Mouse (Mus musculus) c-Kit-negative CD71-positive TER-119-positive erythroid progenitor cells, embryonic 14.5 days (primary cell): Measurements from ENCODE around the gene Psmc5.

Experiments used
- DNase-seq: peaks from one replicate; pipeline ENCODE4 v3.0.0-alpha.2; 2013; ENCODE audit warnings: low read depth, low spot score

Gene Psmc5

DNA sequence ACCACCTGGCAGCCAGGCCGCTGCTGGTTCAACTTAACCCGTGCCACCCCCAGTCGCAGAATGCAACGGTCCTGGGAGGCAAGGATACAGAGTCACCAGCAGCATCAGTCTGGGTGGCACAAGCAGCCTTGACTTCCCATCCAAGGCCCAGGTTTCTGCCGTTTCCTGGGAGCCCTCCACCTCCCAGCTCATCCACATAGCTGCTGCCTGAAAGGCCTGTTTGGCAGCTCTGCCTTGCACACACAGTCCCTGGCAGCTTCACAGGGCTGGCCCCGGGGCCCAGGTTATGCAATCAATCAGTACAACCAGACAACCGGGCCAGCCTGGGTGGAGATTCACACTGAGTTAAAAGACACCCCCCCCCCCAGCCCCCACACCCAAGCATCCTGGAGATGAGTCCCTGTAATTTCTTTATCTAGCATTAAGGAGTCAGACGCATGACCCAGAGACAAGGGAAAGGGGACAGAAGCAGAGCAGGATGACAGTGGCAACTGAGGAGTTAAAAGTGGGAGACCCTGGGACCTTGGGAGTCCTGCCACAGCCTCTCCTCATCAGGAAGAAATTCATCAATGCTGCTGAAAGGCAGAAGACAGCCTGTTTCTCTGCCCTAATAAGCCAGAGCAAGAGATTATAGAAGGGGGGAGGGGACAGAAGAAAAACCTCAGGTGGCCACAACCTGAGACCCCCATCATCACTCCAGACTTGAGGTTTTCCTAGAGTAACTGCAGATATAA is 12.5 kb downstream of the Psmc5 start:
- DNase-seq: no peak

DNA sequence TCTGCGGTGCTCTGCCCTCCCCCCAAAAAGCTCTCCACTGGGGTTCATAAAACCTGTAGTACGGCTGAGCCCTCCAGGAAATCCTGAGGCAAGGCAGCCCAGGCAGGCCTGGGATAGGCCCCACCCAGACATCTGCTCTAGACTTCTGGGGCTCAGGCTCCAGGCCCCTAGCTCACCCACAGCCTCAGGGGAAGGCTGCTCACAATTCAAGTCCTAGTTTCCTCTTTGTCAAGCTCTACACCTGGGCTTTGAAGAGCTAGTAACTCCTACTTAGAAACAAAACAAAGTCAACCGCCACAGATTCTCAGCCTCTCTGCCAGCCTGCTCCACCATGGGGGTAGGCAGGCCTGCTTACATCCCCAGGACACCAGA is 13.1 kb downstream of the Psmc5 start:
- DNase-seq: no peak

DNA sequence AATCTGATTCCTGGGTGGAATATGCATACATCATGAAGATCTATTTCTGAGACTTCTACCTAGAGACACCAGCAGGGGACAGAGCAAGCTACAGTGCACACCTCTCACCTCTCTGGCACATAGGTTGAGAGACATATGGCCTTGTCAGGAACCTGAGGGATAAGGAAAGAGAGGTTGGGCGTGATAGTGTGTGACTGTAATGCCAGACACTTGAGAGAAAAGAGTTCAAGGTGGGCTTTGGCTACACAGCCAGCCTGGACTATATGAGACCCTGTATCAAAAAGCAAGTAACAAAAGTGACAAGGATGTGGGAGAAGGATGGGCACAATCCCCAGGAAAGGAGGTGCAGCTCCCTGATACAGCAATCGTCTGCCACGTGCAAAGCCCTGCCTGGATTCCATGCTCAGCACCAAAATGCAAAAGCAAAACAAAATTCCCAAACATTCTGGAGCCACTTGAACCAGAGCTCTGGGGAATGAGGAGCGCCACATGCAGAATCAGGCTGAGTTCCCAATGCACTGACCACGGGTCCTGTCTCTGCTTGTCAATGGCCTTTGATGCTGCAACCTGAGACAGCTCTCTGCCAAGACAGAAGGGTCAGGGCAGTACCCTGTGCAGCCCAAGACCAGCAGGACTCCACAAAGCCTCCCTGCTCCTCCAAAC is 15.3 kb downstream of the Psmc5 start:
- DNase-seq: no peak

DNA sequence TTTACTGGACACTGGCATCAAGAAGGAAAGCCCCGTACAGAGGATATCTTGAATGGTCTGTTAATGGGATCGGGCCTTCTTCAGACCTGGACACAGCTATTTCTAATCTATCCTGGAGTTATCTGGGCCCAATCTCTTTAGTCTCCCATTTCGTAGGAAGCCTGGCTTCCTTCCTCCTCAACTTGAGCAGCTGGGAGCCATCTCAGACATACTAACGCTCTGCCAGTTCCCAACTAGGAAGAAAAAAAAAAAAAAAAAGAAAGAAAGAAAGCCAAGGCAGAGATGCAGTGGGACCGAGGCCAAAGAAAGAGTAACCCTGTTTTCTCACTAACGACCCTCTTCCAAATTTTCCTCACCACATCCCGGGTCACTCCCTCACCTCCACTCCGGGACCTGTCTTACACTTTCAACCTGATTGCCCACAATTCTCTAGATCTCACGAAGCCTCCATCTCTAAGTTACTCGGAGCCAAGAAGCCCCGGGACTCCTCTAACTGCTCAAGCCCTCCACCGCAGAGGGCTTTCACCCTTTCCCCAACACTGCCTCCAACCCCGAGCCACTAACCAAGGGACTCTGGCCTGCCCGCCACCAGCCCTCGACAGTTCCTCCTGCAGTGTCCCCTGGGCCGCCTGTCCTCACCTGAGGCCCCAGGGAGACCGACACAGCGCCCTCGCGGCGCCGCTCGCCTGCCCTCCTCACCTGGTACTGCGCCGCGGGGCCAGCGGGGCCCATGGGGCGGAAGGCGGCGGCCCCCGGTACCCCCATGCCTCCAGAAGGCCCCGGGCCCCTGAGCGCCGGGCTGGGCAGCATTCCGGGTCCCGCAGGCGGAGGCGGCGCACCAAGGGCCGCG is 16.1 kb downstream of the Psmc5 start:
- DNase-seq: peak; percentile 34

DNA sequence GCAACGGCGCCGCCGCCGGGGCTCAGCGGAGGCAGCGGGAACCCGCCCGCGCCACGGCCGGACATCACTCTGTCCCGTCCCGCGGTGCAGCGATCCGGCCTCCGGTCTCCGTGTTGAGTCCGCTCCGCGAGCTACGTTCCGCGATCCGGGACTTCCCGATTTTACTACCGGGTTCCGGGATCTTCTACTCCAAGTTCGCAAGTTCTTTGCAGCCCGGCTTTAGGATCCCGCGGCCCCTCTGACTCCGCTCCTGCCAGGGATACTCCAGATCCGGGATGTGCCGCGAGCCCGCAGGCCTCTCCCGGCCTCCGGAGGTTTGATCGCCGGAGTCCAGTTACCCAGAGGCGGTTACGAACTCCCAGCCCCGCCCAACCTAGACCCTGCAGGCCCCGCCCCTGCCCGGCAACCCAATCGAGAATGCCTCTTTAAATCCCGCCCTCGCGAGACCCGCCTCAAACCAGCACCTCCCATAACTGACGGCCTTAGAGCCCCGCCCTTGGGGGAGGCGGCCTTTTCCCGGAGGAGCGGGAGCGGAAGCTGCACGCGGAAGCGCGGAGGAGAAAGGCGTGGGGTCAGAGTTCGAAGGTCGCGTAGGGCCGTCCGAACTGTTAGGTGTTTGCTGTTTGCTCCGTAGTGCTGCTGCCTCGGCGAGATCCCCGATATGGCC is 16.8 kb downstream of the Psmc5 start, which contains the start of gene Smarcd2:
Smarcd2 (minus strand) TSS at position 329 of the 667 bp plus-strand sequence.
- peak; percentile 97 for DNase-seq

DNA sequence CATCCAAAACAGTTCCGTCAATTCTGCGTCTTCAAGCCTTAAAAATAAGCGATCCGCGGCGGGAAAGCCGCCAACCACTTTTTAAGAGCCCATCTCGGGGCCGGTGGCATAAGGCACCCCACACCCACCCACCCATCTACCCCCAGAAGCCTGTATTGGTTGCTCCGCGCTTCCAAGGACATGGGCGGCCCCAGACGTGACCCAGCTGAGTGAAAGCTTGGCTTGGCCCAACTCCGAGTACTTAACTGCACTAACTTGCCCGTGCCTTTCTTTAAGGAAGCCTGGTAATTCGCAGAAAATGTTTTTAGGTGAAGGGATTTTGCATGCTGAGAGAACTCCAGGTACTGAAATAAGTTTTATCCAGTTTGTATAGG is 17.3 kb downstream of the Psmc5 start:
- no peak for DNase-seq

DNA sequence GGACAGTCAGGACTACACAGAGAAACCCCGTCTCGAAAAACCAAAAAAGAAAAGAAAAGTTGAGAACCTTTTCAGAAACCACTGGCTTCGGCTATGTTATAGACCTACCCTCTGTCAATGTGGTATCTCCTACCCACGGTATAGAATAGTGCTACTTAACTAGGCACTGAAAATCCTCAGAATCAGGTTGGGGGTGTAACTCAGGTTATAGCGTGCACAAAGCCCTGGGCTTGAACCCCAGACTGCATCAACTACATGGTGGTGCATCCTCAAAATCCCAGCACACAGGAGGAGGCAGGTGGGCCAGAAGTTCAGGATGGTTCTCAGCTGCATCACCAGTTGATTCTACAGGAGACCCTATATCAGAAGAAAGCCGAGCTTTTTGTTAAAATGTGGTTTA is 17.9 kb downstream of the Psmc5 start:
- no peak for DNase-seq

DNA sequence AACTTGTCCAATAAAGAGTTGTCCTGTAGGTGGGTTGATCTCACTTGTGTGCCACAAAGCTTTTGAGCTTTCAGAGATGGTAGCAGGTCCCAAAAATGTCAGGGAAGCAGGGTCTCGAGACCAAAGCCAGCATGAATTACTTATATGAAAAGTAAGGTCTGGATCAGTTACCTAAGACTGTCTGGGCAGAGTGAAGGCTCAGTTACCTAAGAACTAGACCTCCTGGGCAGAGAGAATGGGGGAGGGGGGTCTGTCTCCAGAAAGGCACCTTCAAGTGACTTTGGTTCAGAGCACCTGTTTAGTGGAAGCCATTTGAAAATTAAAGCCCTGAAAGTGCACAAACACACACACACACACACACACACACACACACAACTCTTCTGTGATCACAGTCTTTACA is 18.4 kb downstream of the Psmc5 start:
- DNase-seq: no peak

DNA sequence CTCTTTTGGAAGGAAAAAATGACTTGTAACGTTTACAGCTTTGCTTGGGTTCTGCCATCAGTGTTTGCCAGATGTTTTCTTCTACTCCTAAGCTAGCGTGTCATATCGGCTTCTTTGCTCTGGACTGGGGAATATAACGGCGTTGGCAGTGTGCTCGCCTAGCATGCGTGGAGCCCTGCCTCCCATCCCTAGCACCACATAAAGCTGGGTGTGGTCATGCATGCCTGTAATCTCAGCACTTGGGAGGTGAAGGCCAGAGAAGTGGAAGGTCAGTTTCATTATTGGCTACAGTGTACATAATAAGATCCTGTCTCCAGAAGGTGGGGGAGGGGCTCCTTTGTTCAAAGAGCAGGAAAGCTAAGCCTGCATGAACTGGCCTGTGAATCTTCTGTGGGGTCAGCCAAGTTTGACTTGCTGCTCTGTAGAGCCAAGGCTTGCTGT is 19.0 kb downstream of the Psmc5 start:
- DNase-seq: no peak

DNA sequence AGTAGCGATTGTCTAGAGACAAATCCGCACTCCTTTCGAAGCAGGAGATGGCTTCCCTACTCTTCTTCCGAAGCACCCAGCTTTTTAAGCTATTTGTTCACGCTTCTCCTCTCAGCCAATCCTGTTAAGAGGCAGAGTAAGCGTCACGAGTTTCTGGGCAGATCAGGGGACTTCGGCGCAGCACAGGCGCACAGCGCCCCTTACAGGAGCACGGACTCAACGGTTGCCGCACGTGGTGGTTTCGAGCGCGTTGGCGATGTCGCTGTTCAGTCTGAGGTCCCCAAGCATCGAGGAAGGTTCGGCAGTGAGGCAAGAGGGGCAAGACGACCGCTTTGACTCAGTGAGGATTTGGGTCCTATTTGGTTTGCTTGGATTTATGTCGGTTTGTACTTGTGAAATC is 20.5 kb downstream of the Psmc5 start, which contains the start of gene Tcam1:
Tcam1 (plus strand) TSS at position 219 of the 400 bp plus-strand sequence.
- DNase-seq: peak; percentile 62

DNA sequence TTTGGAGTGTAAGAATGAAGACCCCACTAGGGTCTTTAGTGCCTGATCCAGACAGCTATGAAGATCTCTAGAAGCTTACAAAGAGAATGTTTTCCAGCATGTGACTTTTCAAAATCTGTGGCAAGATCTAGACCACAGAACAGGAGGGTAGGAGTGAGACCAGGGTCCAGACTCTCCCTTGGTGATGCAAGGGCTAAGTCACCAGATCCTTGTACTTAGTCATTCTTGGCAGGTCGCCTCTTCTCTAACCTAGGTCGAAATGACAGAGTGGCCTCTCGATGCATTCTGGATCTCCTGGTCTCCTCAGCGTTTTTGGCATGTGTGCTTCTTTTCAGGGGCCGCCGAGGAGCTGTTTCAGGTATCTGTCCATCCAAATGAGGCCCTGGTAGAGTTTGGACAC is 26.5 kb downstream of the Psmc5 start:
- no peak for DNase-seq

DNA sequence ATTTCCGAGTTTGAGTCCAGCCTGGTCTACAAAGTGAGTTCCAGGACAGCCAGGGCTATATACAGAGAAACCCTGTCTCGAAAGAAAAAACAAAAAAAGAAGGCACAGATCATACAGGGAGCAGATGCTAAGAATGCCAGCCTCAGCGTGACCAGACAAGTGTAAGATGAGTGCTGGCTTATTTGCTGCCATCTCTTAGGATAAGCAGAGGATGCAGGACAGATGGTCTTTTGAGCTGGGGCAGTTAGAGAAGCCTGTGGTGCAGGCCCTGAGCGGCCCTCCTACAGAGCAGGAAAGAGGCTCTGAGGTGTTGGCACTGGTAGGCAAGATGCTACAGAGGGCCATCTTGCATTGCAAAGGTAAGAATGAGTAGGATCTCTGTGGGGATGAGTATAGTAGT is 27.4 kb downstream of the Psmc5 start:
- DNase-seq: no peak

DNA sequence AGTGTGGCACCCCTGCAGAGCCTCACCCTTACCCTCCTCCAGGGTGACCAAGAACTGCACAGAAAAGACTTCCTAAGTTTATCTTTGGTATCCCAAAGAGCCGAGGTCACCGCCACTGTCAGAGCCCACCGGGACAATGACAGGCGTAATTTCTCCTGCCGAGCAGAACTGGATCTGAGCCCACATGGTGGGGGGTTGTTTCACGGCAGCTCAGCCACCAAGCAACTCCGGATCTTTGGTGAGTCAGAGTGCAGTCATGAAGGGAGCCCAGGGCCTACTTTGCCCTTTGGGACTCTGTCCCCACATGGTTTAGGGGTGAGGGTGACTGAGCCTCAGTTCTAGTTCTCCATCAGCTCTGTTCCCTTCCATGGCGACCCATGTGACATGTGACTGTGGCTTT is 28.2 kb downstream of the Psmc5 start:
- no peak for DNase-seq

DNA sequence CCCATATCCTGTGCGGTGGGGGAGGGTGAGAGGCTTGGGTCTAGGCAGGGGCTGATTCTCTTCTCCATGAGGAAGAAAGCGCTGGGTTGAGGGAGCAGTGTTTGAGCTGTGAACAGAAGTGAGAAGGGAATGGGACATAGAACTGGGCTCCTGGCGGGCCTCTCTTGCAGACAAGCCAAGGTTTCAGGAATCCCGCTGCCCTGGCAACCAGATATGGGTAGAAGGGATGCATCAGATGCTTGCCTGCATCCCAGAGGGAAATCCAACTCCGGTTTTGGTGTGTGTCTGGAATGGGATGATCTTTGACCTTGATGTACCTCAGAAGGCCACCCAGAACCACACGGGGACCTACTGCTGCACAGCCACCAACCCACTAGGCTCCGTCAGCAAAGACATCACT is 30.3 kb downstream of the Psmc5 start:
- no peak for DNase-seq

DNA sequence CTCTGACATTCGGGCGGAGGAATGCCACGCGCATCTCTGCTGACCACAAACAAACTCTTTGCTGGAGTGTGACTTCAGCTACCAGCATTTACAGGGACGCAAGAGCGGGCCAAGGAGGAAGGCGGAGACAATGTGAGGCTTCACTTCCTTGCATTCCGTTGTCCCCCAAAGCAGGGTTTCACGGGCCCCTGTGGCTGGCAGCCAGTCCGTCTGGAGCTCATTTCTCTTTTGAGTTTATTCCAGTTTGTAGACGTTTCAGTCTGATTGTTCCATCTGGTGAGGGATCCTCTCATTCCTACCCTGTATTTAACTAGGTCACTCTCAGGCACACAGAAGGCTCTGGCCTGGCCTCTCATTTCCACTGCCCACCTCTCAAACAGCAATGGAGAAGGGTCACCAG is 31.0 kb downstream of the Psmc5 start:
- no peak for DNase-seq

DNA sequence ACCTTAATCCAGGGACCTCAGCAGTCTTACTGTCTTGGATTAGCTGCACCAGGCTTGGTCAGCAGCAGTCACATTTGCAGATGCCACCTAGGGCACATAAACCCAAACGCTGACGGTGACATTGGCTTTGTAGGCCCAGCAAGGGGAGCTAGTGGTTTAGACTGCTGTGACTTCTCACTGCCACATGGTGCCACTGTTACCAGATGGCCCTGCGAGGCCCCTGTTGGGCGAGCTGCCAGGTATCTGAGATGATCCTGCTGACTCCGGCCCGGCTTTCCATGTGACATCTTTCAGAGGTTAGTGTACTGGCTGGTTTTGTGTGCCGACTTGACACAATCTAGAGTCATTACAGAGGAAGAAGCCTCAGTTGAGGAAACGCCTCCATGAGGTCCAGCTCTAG is 33.4 kb downstream of the Psmc5 start:
- DNase-seq: no peak

DNA sequence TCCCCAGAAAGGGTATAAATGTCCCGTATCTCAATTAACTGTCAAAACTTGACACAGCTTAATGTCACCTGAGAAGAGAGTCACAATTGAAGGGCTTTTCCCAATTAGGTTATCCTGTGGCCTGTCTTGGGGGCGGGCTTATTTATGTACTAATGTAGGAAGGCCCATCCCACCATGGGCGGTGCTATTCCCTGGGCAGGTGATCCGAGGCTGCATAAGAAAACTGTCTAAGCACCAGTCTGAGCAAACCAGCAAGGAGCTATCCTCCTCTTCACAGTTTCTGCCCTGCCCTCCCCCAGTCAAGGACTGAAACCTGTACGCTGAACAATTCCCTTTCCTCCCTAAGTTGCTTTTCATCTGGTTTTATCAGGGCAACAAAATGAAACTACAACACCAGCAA is 34.4 kb downstream of the Psmc5 start:
- no peak for DNase-seq

DNA sequence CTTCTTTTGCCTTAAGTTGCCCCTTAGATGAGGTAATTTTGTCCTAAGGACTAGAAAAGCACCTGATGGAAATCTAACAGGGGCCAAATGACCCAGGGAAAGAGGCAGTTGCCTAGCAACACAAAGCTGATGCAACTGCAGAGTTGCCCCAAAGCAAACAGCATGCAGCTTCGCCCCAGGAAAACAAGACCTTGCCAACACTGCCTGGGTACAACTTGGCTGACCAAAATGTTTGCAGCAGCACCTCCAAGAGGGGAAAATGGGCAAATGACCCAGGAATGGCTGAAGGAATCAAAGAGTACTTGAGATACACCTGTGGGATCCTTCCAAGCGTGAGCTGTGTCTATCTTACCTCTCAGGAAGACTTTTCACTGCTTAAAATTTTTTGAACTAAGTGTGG is 35.9 kb downstream of the Psmc5 start:
- DNase-seq: no peak

DNA sequence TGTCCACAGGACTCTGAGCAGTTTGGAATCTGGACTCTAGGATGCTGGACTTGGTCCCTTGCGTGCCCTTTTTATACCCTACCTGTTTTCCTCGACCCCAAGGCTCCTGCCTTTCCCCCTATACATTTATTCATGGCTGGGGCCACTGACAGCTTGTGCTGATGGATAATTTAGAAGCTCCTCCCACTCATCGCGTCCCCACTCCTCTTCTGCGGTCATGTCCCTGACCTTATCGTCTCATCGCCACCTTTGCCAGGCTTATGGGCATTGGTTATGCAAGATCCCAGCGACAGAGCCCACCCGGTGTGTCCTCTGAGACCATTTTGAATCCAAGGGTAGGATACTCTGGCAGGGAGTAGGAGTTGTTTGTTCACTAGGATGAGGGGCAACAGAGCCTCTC is 45.8 kb downstream of the Psmc5 start, which contains the start of gene Gh:
Gh (minus strand) TSS at position 101 of the 400 bp plus-strand sequence.
- DNase-seq: no peak

DNA sequence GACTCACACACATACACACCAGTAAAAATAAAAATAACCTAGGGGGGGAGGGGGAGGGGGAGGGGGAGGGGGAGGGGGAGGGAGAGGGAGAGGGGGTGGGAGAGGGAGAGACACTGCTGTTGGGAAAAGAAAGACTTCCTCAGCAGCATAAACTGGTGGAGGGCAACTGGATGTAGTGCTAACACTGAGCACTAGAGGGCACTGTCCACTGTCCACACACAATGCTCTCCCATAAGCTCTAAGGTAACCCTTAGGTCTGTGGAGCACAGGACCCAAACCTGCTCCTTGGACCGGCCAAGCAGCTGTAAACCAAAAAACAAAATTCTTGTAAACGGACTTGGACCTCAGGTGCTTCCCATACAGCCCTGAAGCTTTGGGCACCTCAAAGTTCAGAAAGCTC is 46.7 kb downstream of the Psmc5 start:
- peak; percentile 49 for DNase-seq

DNA sequence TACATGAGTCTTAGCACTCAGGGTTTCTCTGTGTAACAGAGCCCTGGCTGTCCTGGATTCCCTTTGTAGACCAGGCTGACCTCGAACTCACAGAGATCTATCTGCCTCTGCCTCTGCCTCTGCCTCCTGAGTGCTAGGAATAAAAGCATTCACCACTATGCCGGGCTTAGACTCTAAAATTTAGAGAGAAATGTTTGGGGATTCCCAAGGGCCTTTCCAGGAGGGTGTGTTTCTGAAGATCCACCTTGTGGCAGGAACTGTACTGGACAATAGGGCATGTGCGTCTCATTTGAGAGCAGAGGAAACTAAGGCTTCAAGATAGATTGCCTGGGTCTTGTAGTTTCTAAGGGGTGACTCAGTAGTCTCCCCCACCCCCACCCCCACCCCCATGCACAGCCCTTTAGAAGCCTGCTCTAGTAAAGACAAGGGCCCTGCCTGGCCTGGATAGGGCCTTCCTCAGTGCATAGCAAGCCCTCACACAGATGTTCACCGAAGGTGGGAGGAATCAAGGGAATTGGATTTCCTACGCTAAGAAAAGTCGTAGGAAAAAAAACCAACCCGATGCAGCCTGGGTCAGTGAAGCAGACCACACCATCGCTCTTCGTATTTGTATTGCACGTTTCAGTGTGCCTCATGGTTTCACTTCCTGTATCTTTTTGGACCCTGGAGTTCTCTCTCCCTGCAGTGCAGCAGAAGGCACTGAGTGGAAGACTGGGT is 49.6 kb downstream of the Psmc5 start:
- no peak for DNase-seq
